Mouse (Mus musculus) intestine, embryonic 15.5 days (tissue): ENCODE measurements around the gene Pus7. TPM values are rescaled to one million over a fixed set of nuclear protein-coding genes. Genes with fewer than 3 reads are reported as not detected.

Source experiments
- ATAC-seq: fragments of 200-750 bp; cut with Nextera tagmentation; 2 replicates; pipeline ENCODE4 v1.8.0; 2017; ENCODE audit warnings: moderate TSS enrichment, moderate library complexity
- H3K27ac ChIP-seq: fragments of 300-500 bp; sonication (generic); 2 replicates; pipeline ENCODE4 v1.5.1; 2015; ENCODE audit warnings: mild to moderate bottlenecking, inconsistent platforms
- H3K27me3 ChIP-seq: fragments of 300-500 bp; sonication (generic); replicated peaks from 2 replicates; pipeline ENCODE4 v1.6.1; 2015; ENCODE audit warnings: inconsistent platforms
- H3K36me3 ChIP-seq: fragments of 300-500 bp; sonication (generic); 2 replicates; pipeline ENCODE4 v1.6.1; 2015; ENCODE audit warnings: inconsistent platforms
- H3K4me1 ChIP-seq: fragments of 300-500 bp; sonication (generic); replicated peaks from 2 replicates; pipeline ENCODE4 v1.6.1; 2015; ENCODE audit warnings: inconsistent platforms
- H3K4me2 ChIP-seq: fragments of 300-500 bp; sonication (generic); replicated peaks from 2 replicates; pipeline ENCODE4 v1.6.1; 2015; ENCODE audit warnings: mild to moderate bottlenecking, inconsistent platforms
- H3K4me3 ChIP-seq: fragments of 300-500 bp; sonication (generic); replicated peaks from 2 replicates; pipeline ENCODE4 v1.5.1; 2015; ENCODE audit warnings: inconsistent platforms
- H3K9ac ChIP-seq: fragments of 300-500 bp; sonication (generic); 2 replicates; pipeline ENCODE4 v1.6.1; 2015; ENCODE audit warnings: inconsistent platforms
- H3K9me3 ChIP-seq: fragments of 300-500 bp; sonication (generic); 2 replicates; pipeline ENCODE4 v1.6.1; 2016; ENCODE audit warnings: inconsistent platforms
- WGBS: fragments of 180-500 bp; shearing (Covaris S2); methylation state at CpG from one replicate; pipeline ENCODE4 v1.1.7; 2015; 5-methylcytosine and 5-hydroxymethylcytosine counted together
- polyA plus RNA-seq: library from polyadenylated mRNA; unstranded; fragments of >200 nt; fragmentation: Nextera tagmentation; extraction: Ambion mirVana; gene quantifications from 2 replicates; pipeline ENCODE4 v1.2.1, GENCODE M21; 2015

Pus7 gene
- polyA plus RNA-seq, 1 experiment from 2014 or later: 31.5 TPM

GRCm38 (mm10) chr5:23697457-23697856, 86.1 kb downstream of the Pus7 start:
- Histone ChIP-seq H3K27me3 (no peaks in the 10 kb centered on the region), H3K9ac (no peak overlapping the region), H3K4me3 (no peak overlapping the region), H3K27ac (no peak overlapping the region), H3K36me3 (peaks cover 18% of the 10 kb centered on the region), H3K9me3 (peaks cover 5% of the 10 kb centered on the region; the same call in 1 of the 2 replicates), H3K4me2 (no peak overlapping the region), H3K4me1 (no peaks in the 10 kb centered on the region)
- WGBS: 100% methylated on average over 1 of the region's 1 CpGs
- no peak for ATAC-seq

Other genes starting within 250 kb of the Pus7 start
- gene Srpk2, start 99.1 kb downstream of the Pus7 start, polyA plus RNA-seq: 33.1 and 36.2 TPM in 2 replicates
- 31.8 and 34.9 TPM in 2 replicates for gene Rint1, start 4.0 kb upstream of the Pus7 start, polyA plus RNA-seq
- gene Tomm7, start 60.5 kb upstream of the Pus7 start, polyA plus RNA-seq: 132 and 141 TPM in 2 replicates
- gene Fam126a, start 247.0 kb upstream of the Pus7 start, polyA plus RNA-seq: 14.3 and 16.1 TPM in 2 replicates